Mouse (Mus musculus) R1 (cell line): ENCODE data around the gene Nlrp9a.
"Not testable (repeated sequence)": the region's sequence is repeated elsewhere in the genome, so short reads cannot be mapped to it uniquely, and the experiment has no call there.

ENCODE experiments used
- DNase-seq: peaks from one replicate; pipeline ENCODE4 v3.0.0-alpha.2; 2018; ENCODE audit warnings: low read depth, low spot score

The Nlrp9a gene

GRCm38 (mm10) chr7:26534723-26535122 lies at the start of gene Nlrp9a:
Nlrp9a (plus strand) TSS chr7:26535023.
- DNase-seq: not testable (repeated sequence)

- DNase-seq: peak; percentile 66
Observed at GRCm38 (mm10) chr7:26489514-26489913, 45.3 kb upstream of the Nlrp9a start.

- no peak for DNase-seq
Observed at GRCm38 (mm10) chr7:26589077-26589476, 54.3 kb downstream of the Nlrp9a start.

GRCm38 (mm10) chr7:26589774-26590173 lies 55.0 kb downstream of the Nlrp9a start:
- DNase-seq: no peak

GRCm38 (mm10) chr7:26618364-26618763 lies 83.5 kb downstream of the Nlrp9a start, which contains the start of gene Vmn1r185:
Vmn1r185 (minus strand) TSS chr7:26618464.
- DNase-seq: not testable (repeated sequence)
